Mouse (Mus musculus): ENCODE measurements around the gene Nhlrc3. TPM values are rescaled to one million over a fixed set of nuclear protein-coding genes. Genes with fewer than 3 reads are reported as not detected.
A peak's percentile ranks its signal among the peaks of the same experiment; 100 is the strongest.

Gene Nhlrc3
- total and polyA plus RNA-seq, 3 experiments, result 3.8 to 5.2 (median 5.0) TPM

GRCm38 (mm10) chr3:53454005-53454404 is 9.1 kb downstream of the Nhlrc3 start:
- H3K4me1 ChIP-seq (ENCODE audit: control insufficient read depth, insufficient read depth, low read length), result no peaks in the 10 kb centered on the region
- no peaks in the 10 kb centered on the region for H3K27me3 ChIP-seq (ENCODE audit: control insufficient read depth, insufficient read depth, low read length)
- H3K9ac ChIP-seq (ENCODE audit: low read depth, low read length), result no peak overlapping the region
- DNase-seq, result peak in 1 of 2 experiments; percentile 2
- intact Hi-C loops (cut with DNase I), result no loop called here
- TF ChIP-seq CTCF (IDR thresholded peaks at IDR 0.05), result no peak
- TF ChIP-seq EP300 (IDR thresholded peaks at IDR 0.05; ENCODE audit: insufficient read depth, low read depth, low read length), result no peak
- TF ChIP-seq POLR2A (IDR thresholded peaks at IDR 0.05; ENCODE audit: insufficient read depth, low read depth, low read length), result no peak
- no peak overlapping the region for H3K27ac ChIP-seq
- H3K36me3 ChIP-seq (ENCODE audit: control insufficient read depth, insufficient read depth, low read length), result no peaks in the 10 kb centered on the region
- no peak overlapping the region for H3K4me3 ChIP-seq
- H3K79me2 ChIP-seq (replicated peaks; ENCODE audit: control insufficient read depth, insufficient read depth, low read length), result no peaks in the 10 kb centered on the region
- 85% methylated on average over 6 of the region's 6 CpGs for WGBS

- DNase-seq, result peak in 1 of 2 experiments; percentile 1
- Histone ChIP-seq H3K27ac (no peak overlapping the region), H3K4me3 (no peak overlapping the region), H3K4me1 (ENCODE audit: control insufficient read depth, insufficient read depth, low read length) (no peaks in the 10 kb centered on the region), H3K36me3 (ENCODE audit: control insufficient read depth, insufficient read depth, low read length) (no peaks in the 10 kb centered on the region), H3K9ac (ENCODE audit: low read depth, low read length) (no peak overlapping the region), H3K79me2 (replicated peaks; ENCODE audit: control insufficient read depth, insufficient read depth, low read length) (no peaks in the 10 kb centered on the region), H3K27me3 (ENCODE audit: control insufficient read depth, insufficient read depth, low read length) (no peaks in the 10 kb centered on the region)
- intact Hi-C loops (cut with DNase I), result no loop called here
- TF ChIP-seq CTCF (IDR thresholded peaks at IDR 0.05), result no peak
- no peak for TF ChIP-seq POLR2A (IDR thresholded peaks at IDR 0.05; ENCODE audit: insufficient read depth, low read depth, low read length)
- no peak for TF ChIP-seq EP300 (IDR thresholded peaks at IDR 0.05; ENCODE audit: insufficient read depth, low read depth, low read length)
- 88% methylated on average over 7 of the region's 7 CpGs for whole genome bisulfite sequencing
Observed at GRCm38 (mm10) chr3:53453346-53453745, 9.8 kb downstream of the Nhlrc3 start.

GRCm38 (mm10) chr3:53452351-53452750 is 10.8 kb downstream of the Nhlrc3 start:
- TF ChIP-seq EP300 (IDR thresholded peaks at IDR 0.05; ENCODE audit: insufficient read depth, low read depth, low read length), result no peak
- no peak for TF ChIP-seq CTCF (IDR thresholded peaks at IDR 0.05)
- TF ChIP-seq POLR2A (IDR thresholded peaks at IDR 0.05; ENCODE audit: insufficient read depth, low read depth, low read length), result no peak
- Histone ChIP-seq H3K4me3 (no peak overlapping the region), H3K79me2 (replicated peaks; ENCODE audit: control insufficient read depth, insufficient read depth, low read length) (no peaks in the 10 kb centered on the region), H3K36me3 (ENCODE audit: control insufficient read depth, insufficient read depth, low read length) (no peaks in the 10 kb centered on the region), H3K27ac (no peak overlapping the region), H3K4me1 (ENCODE audit: control insufficient read depth, insufficient read depth, low read length) (no peaks in the 10 kb centered on the region), H3K27me3 (ENCODE audit: control insufficient read depth, insufficient read depth, low read length) (no peaks in the 10 kb centered on the region), H3K9ac (ENCODE audit: low read depth, low read length) (no peak overlapping the region)
- DNase-seq, result peak in 1 of 2 experiments; percentile 12
- WGBS, result 91% methylated on average over 10 of the region's 10 CpGs
- intact Hi-C loops (cut with DNase I), result no loop called here

- H3K4me1 ChIP-seq (ENCODE audit: control insufficient read depth, insufficient read depth, low read length), result no peaks in the 10 kb centered on the region
- intact Hi-C loops (cut with DNase I), result no loop called here
- H3K4me3 ChIP-seq, result no peak overlapping the region
- H3K9ac ChIP-seq (ENCODE audit: low read depth, low read length), result no peak overlapping the region
- H3K36me3 ChIP-seq (ENCODE audit: control insufficient read depth, insufficient read depth, low read length), result no peaks in the 10 kb centered on the region
- H3K27ac ChIP-seq, result no peak overlapping the region
- H3K79me2 ChIP-seq (replicated peaks; ENCODE audit: control insufficient read depth, insufficient read depth, low read length), result no peaks in the 10 kb centered on the region
- no peak for TF ChIP-seq POLR2A (IDR thresholded peaks at IDR 0.05; ENCODE audit: insufficient read depth, low read depth, low read length)
- TF ChIP-seq EP300 (IDR thresholded peaks at IDR 0.05; ENCODE audit: insufficient read depth, low read depth, low read length), result no peak
- no peaks in the 10 kb centered on the region for H3K27me3 ChIP-seq (ENCODE audit: control insufficient read depth, insufficient read depth, low read length)
- peak in 1 of 2 experiments; percentile 11 for DNase-seq
- 86% methylated on average over 11 of the region's 11 CpGs for WGBS
Observed at GRCm38 (mm10) chr3:53450666-53451065, 12.5 kb downstream of the Nhlrc3 start.

GRCm38 (mm10) chr3:53448208-53448607 is 14.9 kb downstream of the Nhlrc3 start:
- Histone ChIP-seq H3K4me3 (no peak overlapping the region), H3K27ac (no peak overlapping the region), H3K79me2 (replicated peaks; ENCODE audit: control insufficient read depth, insufficient read depth, low read length) (no peaks in the 10 kb centered on the region), H3K4me1 (ENCODE audit: control insufficient read depth, insufficient read depth, low read length) (no peaks in the 10 kb centered on the region), H3K9ac (ENCODE audit: low read depth, low read length) (no peak overlapping the region), H3K36me3 (ENCODE audit: control insufficient read depth, insufficient read depth, low read length) (no peaks in the 10 kb centered on the region), H3K27me3 (ENCODE audit: control insufficient read depth, insufficient read depth, low read length) (no peaks in the 10 kb centered on the region)
- intact Hi-C loops (cut with DNase I), result loop anchor here (1.0 to 10.0 kb wide), 4 partner anchors 113 to 1193 kb away; no protein-coding TSS in a partner anchor
- 16% methylated on average over 2 of the region's 2 CpGs for WGBS
- TF ChIP-seq CTCF (IDR thresholded peaks at IDR 0.05) (peak; percentile 95), EP300 (IDR thresholded peaks at IDR 0.05; ENCODE audit: insufficient read depth, low read depth, low read length) (no peak), POLR2A (IDR thresholded peaks at IDR 0.05; ENCODE audit: insufficient read depth, low read depth, low read length) (no peak)
- DNase-seq, result no peak

GRCm38 (mm10) chr3:53446801-53447200 is 16.3 kb downstream of the Nhlrc3 start:
- Histone ChIP-seq H3K4me1 (ENCODE audit: control insufficient read depth, insufficient read depth, low read length) (no peaks in the 10 kb centered on the region), H3K27me3 (ENCODE audit: control insufficient read depth, insufficient read depth, low read length) (no peaks in the 10 kb centered on the region), H3K27ac (no peak overlapping the region), H3K79me2 (replicated peaks; ENCODE audit: control insufficient read depth, insufficient read depth, low read length) (no peaks in the 10 kb centered on the region), H3K4me3 (no peak overlapping the region), H3K36me3 (ENCODE audit: control insufficient read depth, insufficient read depth, low read length) (no peaks in the 10 kb centered on the region), H3K9ac (ENCODE audit: low read depth, low read length) (no peak overlapping the region)
- 92% methylated on average over 3 of the region's 3 CpGs for WGBS
- no peak for TF ChIP-seq EP300 (IDR thresholded peaks at IDR 0.05; ENCODE audit: insufficient read depth, low read depth, low read length)
- TF ChIP-seq CTCF (IDR thresholded peaks at IDR 0.05), result no peak
- TF ChIP-seq POLR2A (IDR thresholded peaks at IDR 0.05; ENCODE audit: insufficient read depth, low read depth, low read length), result no peak
- intact Hi-C loops (cut with DNase I), result loop anchor here (5.0 to 10.0 kb wide), 3 partner anchors 112 to 1192 kb away; no protein-coding TSS in a partner anchor
- no peak for DNase-seq

All from heart, adult 2 months (tissue).